Mouse (Mus musculus) ES-E14 (cell line): ENCODE measurements around the gene Olfr214.
"Not testable (repeated sequence)": the region's sequence is repeated elsewhere in the genome, so short reads cannot be mapped to it uniquely, and the experiment has no call there.

ENCODE experiments used
- CHD2 ChIP-seq: IDR thresholded peaks from 2 replicates; pipeline ENCODE4 v1.6.1; 2014; ENCODE audit warnings: mild to moderate bottlenecking, low read depth, low read length, inconsistent platforms
- HCFC1 ChIP-seq: IDR thresholded peaks from 2 replicates; pipeline ENCODE4 v1.6.1; 2012; ENCODE audit warnings: low read length, inconsistent platforms, borderline replicate concordance; ENCODE audit not compliant: insufficient read depth
- MAFK ChIP-seq: IDR thresholded peaks from 2 replicates; pipeline ENCODE4 v1.6.1; 2014; ENCODE audit warnings: mild to moderate bottlenecking, low read depth, low read length, inconsistent platforms; ENCODE audit not compliant: insufficient read depth
- ZC3H11A ChIP-seq: IDR thresholded peaks from 2 replicates; pipeline ENCODE4 v1.6.1; 2012; ENCODE audit warnings: low read depth, mild to moderate bottlenecking, inconsistent platforms, low read length, borderline replicate concordance
- ZNF384 ChIP-seq: IDR thresholded peaks from 2 replicates; pipeline ENCODE4 v1.6.1; 2012; ENCODE audit warnings: low read depth, low read length, inconsistent platforms

DNA sequence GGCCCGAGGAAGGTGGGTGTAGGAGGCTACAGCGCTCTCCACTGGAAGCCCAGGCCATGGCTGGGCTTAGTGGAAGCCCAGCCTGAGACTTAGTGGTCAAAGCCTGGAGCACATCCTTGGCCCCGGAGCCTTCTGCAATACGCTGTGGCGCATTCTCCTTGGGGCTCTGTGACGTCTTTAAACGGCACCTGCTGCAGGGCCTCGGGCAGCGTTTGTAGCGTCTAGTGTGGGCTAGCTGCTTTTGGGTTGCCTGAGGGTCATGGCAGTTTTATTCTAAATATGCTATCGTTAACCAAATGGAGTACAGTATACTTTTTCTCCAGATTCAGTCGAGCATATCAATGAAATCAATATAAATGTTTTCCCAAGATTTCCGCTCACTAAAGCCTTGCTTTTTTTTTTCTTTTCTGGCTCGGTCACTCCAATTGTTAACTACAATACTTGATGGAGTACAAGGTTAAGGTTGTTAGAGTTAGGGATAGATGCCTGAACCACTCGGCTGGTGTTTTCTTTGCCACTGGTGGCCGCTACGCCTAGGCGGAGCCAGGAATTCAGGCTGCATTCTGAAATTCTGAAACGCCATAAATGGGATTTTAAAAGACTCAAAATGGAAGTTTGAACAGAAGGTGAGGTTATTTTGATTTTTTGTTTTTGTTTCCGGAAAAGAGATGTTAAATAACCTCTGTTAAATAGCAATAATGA lies 47.6 kb upstream of the Olfr214 start, which contains the start of gene Olfr212:
- TF ChIP-seq HCFC1, MAFK, ZC3H11A, CHD2, ZNF384: not testable (repeated sequence)
